Mouse (Mus musculus) CH12.LX (cell line): ENCODE results near the gene Efna4. TPM values are rescaled to one million over a fixed set of nuclear protein-coding genes. Genes with fewer than 3 reads are reported as not detected.

ENCODE experiments used
- DNase-seq: peaks from one replicate; pipeline ENCODE4 v3.0.0-alpha.2; 2013; ENCODE audit errors: extremely low read depth
- H3K27ac ChIP-seq: 2 replicates; pipeline ENCODE4 v1.5.1; 2012; ENCODE audit warnings: low read depth, mild to moderate bottlenecking, control low read depth, moderate library complexity; ENCODE audit not compliant: insufficient read depth
- H3K27me3 ChIP-seq: replicated peaks from 2 replicates; pipeline ENCODE3; 2012; ENCODE audit warnings: inconsistent platforms
- H3K36me3 ChIP-seq, 2 experiments: replicated peaks in 1 of 2; 2 replicates each; pipeline versions ENCODE3 to v1.6.1; 2012; ENCODE audit warnings: inconsistent platforms in 1 of 2, low read length in 1 of 2, mild to moderate bottlenecking in 1 of 2, mixed read lengths in 1 of 2, moderate library complexity in 1 of 2; ENCODE audit not compliant: control insufficient read depth in 1 of 2, insufficient read depth in 1 of 2
- H3K4me1 ChIP-seq, 2 experiments: 2 replicates each; pipeline ENCODE4 v1.6.1; 2012; ENCODE audit warnings: inconsistent platforms in 1 of 2, moderate library complexity in 1 of 2; ENCODE audit not compliant: insufficient read depth in 2 of 2, control insufficient read depth in 1 of 2
- H3K4me2 ChIP-seq: 2 replicates; pipeline ENCODE4 v1.6.1; 2012; ENCODE audit warnings: low read depth, mild to moderate bottlenecking, control low read depth; ENCODE audit not compliant: poor library complexity, insufficient read depth, severe bottlenecking
- H3K4me3 ChIP-seq, 3 experiments: fragments of 150-350 bp in 1 of 3; sonication (generic) in 1 of 3; replicated peaks in 1 of 3; 2 replicates each; pipeline versions ENCODE3 to v1.5.1; 2011 to 2012; ENCODE audit warnings: low read depth in 2 of 3, low read length in 2 of 3, mild to moderate bottlenecking in 2 of 3, moderate library complexity in 2 of 3, control low read depth in 1 of 3, improper control_type of control experiment in 1 of 3, inconsistent platforms in 1 of 3, mixed read lengths in 1 of 3; ENCODE audit not compliant: poor library complexity in 1 of 3
- H3K79me2 ChIP-seq: replicated peaks from 2 replicates; pipeline ENCODE4 v1.6.1; 2012; ENCODE audit warnings: mild to moderate bottlenecking, moderate library complexity; ENCODE audit not compliant: control insufficient read depth, poor library complexity, insufficient read depth, severe bottlenecking; ENCODE audit errors: extremely low read depth
- H3K9ac ChIP-seq: 2 replicates; pipeline ENCODE4 v1.6.1; 2012; ENCODE audit warnings: low read depth, mild to moderate bottlenecking, control low read depth, moderate library complexity; ENCODE audit not compliant: insufficient read depth
- H3K9me3 ChIP-seq: replicated peaks from 2 replicates; pipeline ENCODE3; 2012; ENCODE audit warnings: low read length, inconsistent platforms, mixed read lengths
- BHLHE40 ChIP-seq: IDR thresholded peaks from 2 replicates; pipeline ENCODE4 v1.6.1; 2011; ENCODE audit warnings: mild to moderate bottlenecking, low read depth, low read length, improper control_type of control experiment
- CHD2 ChIP-seq: IDR thresholded peaks from 2 replicates; pipeline ENCODE4 v1.6.1; 2011; ENCODE audit warnings: low read length, improper control_type of control experiment
- CTCF ChIP-seq, 2 experiments: IDR thresholded peaks in 1 of 2; conservative IDR thresholded peaks in 1 of 2; 2 replicates each; pipeline ENCODE4 v1.5.1; 2011 to 2012; ENCODE audit warnings: low read depth in 2 of 2, low read length in 2 of 2, improper control_type of control experiment in 1 of 2, inconsistent platforms in 1 of 2, mild to moderate bottlenecking in 1 of 2, moderate library complexity in 1 of 2
- GABPA ChIP-seq: IDR thresholded peaks from 2 replicates; pipeline ENCODE4 v1.6.1; 2012; ENCODE audit warnings: low read depth, low read length, improper control_type of control experiment, inconsistent platforms; ENCODE audit not compliant: insufficient replicate concordance
- HCFC1 ChIP-seq: IDR thresholded peaks from 2 replicates; pipeline ENCODE4 v1.6.1; 2012; ENCODE audit warnings: low read depth, mild to moderate bottlenecking, inconsistent platforms, low read length, improper control_type of control experiment
- IRF4 ChIP-seq: IDR thresholded peaks from 2 replicates; pipeline ENCODE4 v1.6.1; 2014; ENCODE audit warnings: low read depth, mild to moderate bottlenecking, inconsistent platforms, low read length, improper control_type of control experiment
- JUN ChIP-seq: IDR thresholded peaks from 2 replicates; pipeline ENCODE4 v1.6.1; 2011; ENCODE audit warnings: low read depth, mild to moderate bottlenecking, low read length, improper control_type of control experiment, moderate library complexity; ENCODE audit not compliant: insufficient read depth
- KAT2A ChIP-seq: IDR thresholded peaks from 2 replicates; pipeline ENCODE4 v1.6.1; 2012; ENCODE audit warnings: low read length, improper control_type of control experiment, inconsistent platforms; ENCODE audit not compliant: insufficient replicate concordance
- MAFK ChIP-seq: IDR thresholded peaks from 2 replicates; pipeline ENCODE4 v1.6.1; 2011; ENCODE audit warnings: low read length, improper control_type of control experiment; ENCODE audit not compliant: insufficient replicate concordance
- MAX ChIP-seq: IDR thresholded peaks from 2 replicates; pipeline ENCODE4 v1.6.1; 2011; ENCODE audit warnings: low read length, improper control_type of control experiment
- MEF2A ChIP-seq: IDR thresholded peaks from 2 replicates; pipeline ENCODE4 v1.6.1; 2014; ENCODE audit warnings: low read depth, mild to moderate bottlenecking, inconsistent platforms, low read length, improper control_type of control experiment, borderline replicate concordance
- PAX5 ChIP-seq: IDR thresholded peaks from 2 replicates; pipeline ENCODE4 v1.6.1; 2012; ENCODE audit warnings: low read length, inconsistent platforms, mixed read lengths
- POLR2A ChIP-seq: IDR thresholded peaks from 2 replicates; pipeline ENCODE4 v1.6.1; 2011; ENCODE audit warnings: low read depth, mild to moderate bottlenecking, improper control_type of control experiment, low read length
- RAD21 ChIP-seq: IDR thresholded peaks from 2 replicates; pipeline ENCODE4 v1.6.1; 2011; ENCODE audit warnings: low read depth, mild to moderate bottlenecking, low read length, improper control_type of control experiment, moderate library complexity
- SMC3 ChIP-seq: IDR thresholded peaks from 2 replicates; pipeline ENCODE4 v1.6.1; 2011; ENCODE audit warnings: low read depth, low read length, improper control_type of control experiment
- TBP ChIP-seq: conservative IDR thresholded peaks from 2 replicates; pipeline ENCODE4 v1.6.1; 2011; ENCODE audit warnings: low read depth, low read length, improper control_type of control experiment
- TCF12 ChIP-seq: IDR thresholded peaks from 2 replicates; pipeline ENCODE4 v1.6.1; 2014; ENCODE audit warnings: low read depth, mild to moderate bottlenecking, inconsistent platforms, low read length, improper control_type of control experiment
- ZC3H11A ChIP-seq: IDR thresholded peaks from 2 replicates; pipeline ENCODE4 v1.6.1; 2012; ENCODE audit warnings: low read depth, mild to moderate bottlenecking, inconsistent platforms, low read length, improper control_type of control experiment
- ZKSCAN1 ChIP-seq: IDR thresholded peaks from 2 replicates; pipeline ENCODE4 v1.6.1; 2012; ENCODE audit warnings: low read depth, inconsistent platforms, low read length, improper control_type of control experiment, borderline replicate concordance
- ZNF384 ChIP-seq: IDR thresholded peaks from 2 replicates; pipeline ENCODE4 v1.6.1; 2012; ENCODE audit warnings: low read depth, low read length, improper control_type of control experiment, inconsistent platforms
- dilution Hi-C: fragments of 300-500 bp; cut with MboI; formaldehyde crosslinking; loops from 2 replicates; pipeline ENCODE4 v1.14.3; 2020; ENCODE audit warnings: low sequenced_read_pairs; ENCODE audit not compliant: extremely low pct_unique_long_range_greater_than_20kb, extremely low pct_ligation_motif_present
- in situ Hi-C: fragments of 300-500 bp; cut with MboI; formaldehyde crosslinking; loops from 3 replicates; pipeline ENCODE4 v1.14.3; 2019; ENCODE audit warnings: low sequenced_read_pairs, low pct_ligation_motif_present, low pct_unique_long_range_greater_than_20kb, mixed read lengths
- polyA plus RNA-seq: library from polyadenylated mRNA; unstranded; fragments of >175 nt; gene quantifications from 2 replicates; pipeline ENCODE4 v1.2.1, GENCODE M21; 2012; ENCODE audit warnings: low read depth; ENCODE audit not compliant: insufficient read length
- total RNA-seq, 2 experiments: library from RNA; depleted of rRNA; stranded (reverse); fragments of 300-350 nt in 1 of 2; fragments of >200 nt in 1 of 2; gene quantifications; 2 replicates each; pipeline ENCODE4 v1.2.3; 2012 to 2014

The Efna4 gene
- total and polyA plus RNA-seq, 3 experiments, result 1.1 to 2.6 (median 1.1) TPM

DNA sequence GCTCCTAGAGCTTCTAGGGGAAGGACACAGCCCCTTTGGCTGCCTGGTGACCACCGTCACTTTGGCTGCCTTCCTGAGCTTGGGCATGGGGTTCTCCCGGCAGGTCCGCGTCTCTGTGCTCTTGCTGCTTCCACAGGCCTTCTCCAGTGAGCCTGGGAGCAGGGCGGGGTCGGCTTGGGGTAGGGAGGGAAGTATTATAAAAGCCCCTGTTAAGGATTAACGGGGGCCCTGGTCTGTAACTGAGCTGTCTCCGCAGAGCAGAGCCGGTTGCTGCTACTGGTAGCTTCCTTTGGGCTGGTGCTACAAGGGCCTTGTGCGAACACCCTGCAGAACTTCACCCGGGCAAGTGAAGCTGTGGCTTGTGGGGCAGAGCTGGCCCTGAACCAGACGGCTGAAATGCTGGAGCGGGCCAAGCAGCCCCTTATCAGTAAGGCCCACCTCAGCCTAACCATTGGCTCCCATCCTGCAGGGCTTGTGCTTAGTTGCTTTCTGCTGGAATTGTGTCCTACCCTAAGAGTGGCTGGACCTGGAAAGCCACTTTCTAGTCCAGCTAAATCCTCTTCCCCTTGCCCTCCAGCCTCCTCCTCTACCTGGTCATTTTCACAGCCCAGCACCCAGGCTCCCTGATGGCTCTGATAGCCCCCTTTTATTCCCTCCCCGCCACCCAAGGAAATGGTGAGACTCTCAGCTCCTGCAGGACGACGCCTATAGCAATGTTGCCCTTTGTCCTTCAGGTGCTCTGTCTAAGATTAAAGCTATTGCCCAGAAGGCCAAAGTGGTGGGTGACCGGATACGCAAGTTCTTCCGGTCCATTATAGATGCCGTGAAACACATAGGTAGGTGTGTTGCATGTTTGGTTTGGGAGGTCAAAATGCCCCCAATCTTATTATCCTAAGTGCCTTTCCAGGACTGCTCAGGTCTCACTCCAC is 27.9 kb upstream of the Efna4 start:
- no peaks in the 10 kb centered on the region for H3K79me2 ChIP-seq
- no peak overlapping the region for H3K27ac ChIP-seq
- no peaks in the 10 kb centered on the region for H3K36me3 ChIP-seq
- H3K4me3 ChIP-seq, result no peak overlapping the region
- no peak overlapping the region for H3K4me2 ChIP-seq
- no peaks in the 10 kb centered on the region for H3K9me3 ChIP-seq
- H3K4me1 ChIP-seq, result peaks cover 0 to 3% of the 10 kb centered on the region in 2 experiments; a peak in 1 of 4 replicates
- H3K27me3 ChIP-seq, result peaks cover 15% of the 10 kb centered on the region
- DNase-seq, result no peak
- TF ChIP-seq SMC3, result no peak
- TF ChIP-seq ZKSCAN1, result no peak
- no peak for TF ChIP-seq MEF2A
- TF ChIP-seq GABPA, result no peak
- TF ChIP-seq ZC3H11A, result no peak
- no peak for TF ChIP-seq JUN
- in situ Hi-C loops, result no loop called here
- dilution Hi-C loops, result no loop called here
- H3K9ac ChIP-seq, result no peak overlapping the region

DNA sequence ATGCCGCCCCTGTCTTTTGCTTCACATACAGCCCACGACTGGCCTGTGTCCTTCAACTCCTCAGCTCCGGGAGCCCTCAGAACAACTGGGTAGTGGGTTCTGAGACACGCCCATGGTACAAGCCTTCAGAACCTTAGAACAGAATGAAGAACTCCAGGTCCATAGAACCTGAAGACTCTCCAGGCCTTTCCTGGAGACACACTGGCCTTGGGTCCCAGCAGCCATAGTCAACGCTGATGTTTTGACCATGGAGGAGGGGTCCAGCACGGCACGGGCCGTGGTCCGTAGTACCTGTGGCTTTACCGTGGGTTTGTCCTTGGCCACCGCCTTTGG is 27.3 kb upstream of the Efna4 start, which contains the start of gene Dcst1:
Gene Dcst1, minus strand, starts transcription at position 101 of the 333 bp plus-strand sequence.
- Histone ChIP-seq H3K4me2 (no peak within 1 kb of the TSS), H3K27ac (no peak within 1 kb of the TSS), H3K36me3 (no peaks in the 10 kb centered on the region), H3K9ac (no peak within 1 kb of the TSS), H3K27me3 (peaks cover 15% of the 10 kb centered on the region), H3K4me3 (no peak within 1 kb of the TSS), H3K9me3 (no peaks in the 10 kb centered on the region), H3K79me2 (no peaks in the 10 kb centered on the region), H3K4me1 (no peaks in the 10 kb centered on the region)
- in situ Hi-C loops, result no loop called here
- dilution Hi-C loops, result no loop called here
- TF ChIP-seq MAFK, result no peak
- TF ChIP-seq PAX5, result no peak
- TF ChIP-seq CTCF (conservative IDR thresholded peaks at IDR 0.05 in 1 of 2, IDR thresholded peaks at IDR 0.05 in 1 of 2; ENCODE audit: low read depth in 2 of 2, low read length in 2 of 2), result no peak
- no peak for DNase-seq

DNA sequence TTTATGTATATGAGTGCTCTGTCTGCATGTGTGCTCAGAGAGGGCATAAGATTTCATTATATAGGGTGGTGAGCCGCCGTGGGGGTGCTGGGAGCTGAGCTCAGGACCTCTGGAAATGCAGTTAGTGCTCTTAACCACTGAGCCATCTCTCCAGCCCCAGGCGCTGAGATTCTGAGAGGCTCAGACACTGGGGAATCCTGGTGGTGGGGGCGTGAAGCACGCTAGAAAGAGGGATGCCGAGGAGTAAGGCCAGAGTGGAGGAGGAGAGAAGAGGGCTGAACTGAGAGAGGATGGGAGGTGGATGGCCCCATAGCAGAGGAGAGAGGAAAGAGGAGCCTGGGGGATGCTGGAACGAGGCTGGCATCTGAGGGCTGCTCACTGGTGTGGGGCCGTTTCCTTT is 26.8 kb upstream of the Efna4 start:
- dilution Hi-C loops, result no loop called here
- in situ Hi-C loops, result no loop called here
- peaks cover 17% of the 10 kb centered on the region for H3K27me3 ChIP-seq

More for the DNA sequence above, 26.8 kb upstream of the Efna4 start:
- TF ChIP-seq MAX (no peak), POLR2A (no peak), RAD21 (no peak), CHD2 (no peak), TBP (no peak), SMC3 (no peak), MAFK (no peak), BHLHE40 (no peak), KAT2A (no peak), ZNF384 (no peak), TCF12 (no peak), GABPA (no peak), HCFC1 (no peak), IRF4 (no peak)
- DNase-seq, result no peak
- no peak overlapping the region for H3K9ac ChIP-seq
- H3K9me3 ChIP-seq, result no peaks in the 10 kb centered on the region
- no peak overlapping the region for H3K27ac ChIP-seq
- H3K4me3 ChIP-seq, result no peak overlapping the region
- H3K36me3 ChIP-seq, result no peaks in the 10 kb centered on the region
- no peak overlapping the region for H3K4me2 ChIP-seq
- no peaks in the 10 kb centered on the region for H3K79me2 ChIP-seq
- no peaks in the 10 kb centered on the region for H3K4me1 ChIP-seq
